Mouse (Mus musculus): Measurements from ENCODE around the gene Ulbp1.
A peak's percentile ranks its signal among the peaks of the same experiment; 100 is the strongest.
"Not testable (repeated sequence)": the region's sequence is repeated elsewhere in the genome, so short reads cannot be mapped to it uniquely, and the experiment has no call there.

Ulbp1 gene

DNA sequence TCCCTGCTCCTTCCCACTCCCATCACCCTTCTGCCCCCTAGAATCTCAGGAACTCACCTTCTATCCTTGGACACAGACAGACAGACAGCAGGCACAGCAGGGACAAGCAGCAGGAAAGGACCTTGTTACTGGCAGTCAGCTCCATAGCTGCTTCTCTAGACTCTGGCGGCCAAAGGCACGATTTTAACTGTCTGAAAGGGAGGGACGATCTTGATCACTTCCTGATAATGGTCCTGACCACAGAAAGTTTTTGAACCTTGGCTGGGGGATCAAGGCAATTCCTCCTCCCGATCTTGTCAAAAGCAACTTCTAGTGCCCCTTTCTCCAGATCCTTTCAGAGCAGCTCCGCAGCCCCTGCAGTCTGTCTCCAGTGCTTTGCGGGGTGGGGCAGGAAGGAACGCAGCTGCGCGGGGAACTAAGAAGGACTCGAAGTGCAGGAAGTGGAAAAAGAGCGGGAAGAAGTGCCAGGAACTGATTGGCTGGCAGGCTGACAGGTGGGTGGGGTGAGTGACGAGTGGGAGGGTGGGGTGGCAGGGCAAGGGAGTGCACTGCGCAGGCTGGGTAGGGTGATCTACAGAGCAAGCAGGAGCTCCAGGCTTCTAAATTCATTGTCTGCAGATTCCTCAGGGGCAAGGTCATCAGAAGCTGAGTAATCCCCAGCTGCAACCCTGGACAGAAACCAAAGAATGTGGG, at the start of gene Ulbp1:
Ulbp1 (minus strand) TSS at position 442 of the 693 bp plus-strand sequence.
- peak; percentile 74 for DNase-seq (ENCODE audit: low spot score)

DNA sequence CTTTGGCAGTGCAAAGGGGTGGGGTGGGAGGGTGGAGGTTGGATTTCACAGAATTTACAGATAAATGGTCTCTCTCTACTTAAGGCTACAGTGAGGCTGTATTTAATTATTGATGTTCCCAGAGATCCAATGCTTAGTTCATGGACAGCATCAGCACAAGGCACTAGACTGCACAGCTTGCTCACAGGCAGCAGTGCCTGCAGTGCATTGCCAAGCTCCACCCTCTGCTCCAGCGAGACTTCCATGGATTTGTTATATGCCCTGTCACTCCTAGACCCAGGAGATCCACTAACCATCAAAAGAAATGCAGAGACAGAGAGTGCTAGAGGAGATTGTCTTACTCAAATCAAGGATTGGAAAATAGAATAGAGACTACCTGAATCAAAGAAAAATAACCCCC, 24.7 kb upstream of the Ulbp1 start:
- not testable (repeated sequence) for DNase-seq (ENCODE audit: low spot score)

DNA sequence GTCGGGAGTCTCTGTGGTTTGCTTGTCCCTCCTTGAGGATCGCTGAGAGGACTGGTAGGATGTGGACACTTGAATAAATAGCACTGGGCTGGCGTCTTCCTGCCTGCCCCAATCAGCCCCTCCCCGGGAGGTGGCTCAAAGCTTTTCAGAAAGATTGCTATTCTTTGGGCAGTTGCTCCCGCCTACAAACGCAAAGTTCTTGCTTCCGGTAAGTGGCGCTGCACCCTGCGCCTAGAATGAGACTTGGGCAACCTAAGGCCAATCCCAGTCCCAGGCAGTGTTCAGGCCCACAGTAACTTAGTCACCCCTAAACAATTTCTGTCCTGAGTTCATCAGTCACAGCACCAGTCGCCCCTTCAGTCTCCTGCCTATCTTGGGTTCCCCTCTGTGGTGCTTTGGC, 18.9 kb upstream of the Ulbp1 start:
- not testable (repeated sequence) for DNase-seq (ENCODE audit: low spot score)

GRCm38 (mm10) chr10:7483650-7484049, 10.2 kb upstream of the Ulbp1 start:
- DNase-seq (ENCODE audit: low spot score), result no peak

GRCm38 (mm10) chr10:7474225-7474624, 787 bp upstream of the Ulbp1 start:
- DNase-seq (ENCODE audit: low spot score), result not testable (repeated sequence)

DNA sequence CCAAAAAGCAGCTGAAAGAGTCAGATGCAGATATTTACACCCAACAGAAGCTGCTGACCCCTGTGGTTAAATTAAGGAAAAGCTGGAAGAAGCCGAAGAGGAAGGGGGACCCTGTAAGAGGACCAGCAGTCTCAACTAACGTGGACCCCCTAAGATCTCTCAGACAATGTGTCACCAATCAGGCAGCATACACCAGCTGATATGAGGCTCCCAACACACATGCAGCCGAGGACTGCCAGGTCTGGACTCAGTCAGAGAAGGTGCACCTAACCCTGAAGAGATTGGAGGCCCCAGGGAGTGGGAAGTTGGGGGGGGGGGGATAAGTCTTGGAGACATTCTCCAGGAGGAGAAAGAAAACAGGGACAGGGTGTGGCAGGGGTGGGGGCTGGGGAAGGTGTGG, 1.8 kb downstream of the Ulbp1 start:
- no peak for DNase-seq (ENCODE audit: low spot score)

DNA sequence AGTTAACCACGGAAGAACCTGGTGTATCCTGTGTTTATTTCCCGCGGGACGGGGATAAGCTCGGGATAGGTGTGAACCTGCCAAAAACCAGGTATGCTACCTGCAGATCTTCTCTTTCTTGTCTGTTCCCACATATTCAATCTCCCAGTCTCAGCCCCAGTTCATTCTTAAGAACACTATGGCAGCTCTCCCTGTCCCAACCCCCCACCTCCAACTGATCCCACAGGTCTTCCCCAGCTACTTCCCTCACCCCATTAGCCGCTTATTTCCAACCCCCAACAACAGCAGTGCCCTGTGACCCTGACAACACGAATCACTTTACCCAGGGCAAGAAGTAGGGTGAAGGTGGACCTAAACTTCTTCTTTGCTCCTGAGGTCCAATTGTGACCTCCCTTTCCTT, 3.0 kb downstream of the Ulbp1 start:
- no peak for DNase-seq (ENCODE audit: low spot score)

GRCm38 (mm10) chr10:7469716-7470414, 3.6 kb downstream of the Ulbp1 start:
- peak; percentile 43 for DNase-seq (ENCODE audit: low spot score)

- no peak for DNase-seq (ENCODE audit: low spot score)
These were observed 11.4 kb downstream of the Ulbp1 start for GRCm38 (mm10) chr10:7462006-7462405.

DNA sequence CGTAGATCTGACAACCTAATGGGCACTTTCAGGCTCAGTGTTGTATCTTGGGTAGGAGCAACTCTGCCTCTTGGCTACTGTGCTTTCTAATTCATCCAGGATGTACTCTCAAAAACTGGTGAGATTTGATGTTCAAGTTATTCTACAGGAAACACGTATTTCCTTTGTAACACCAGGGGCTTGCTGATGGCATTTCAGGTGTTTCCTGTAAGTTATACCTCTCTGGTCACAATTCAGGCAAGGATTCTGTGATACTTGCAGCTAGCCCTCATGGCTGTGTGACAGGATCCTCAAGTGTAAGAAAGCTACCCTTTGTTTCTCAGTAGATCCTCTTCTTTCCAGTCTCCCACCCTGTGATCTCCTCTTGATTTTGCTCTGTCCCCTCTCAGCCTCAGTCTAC, 34.5 kb downstream of the Ulbp1 start:
- no peak for DNase-seq (ENCODE audit: low spot score)

- no peak for DNase-seq (ENCODE audit: low spot score)
These were observed 80.0 kb downstream of the Ulbp1 start for GRCm38 (mm10) chr10:7393143-7394035.

GRCm38 (mm10) chr10:7391935-7392930, 81.2 kb downstream of the Ulbp1 start:
- DNase-seq (ENCODE audit: low spot score), result peak; percentile 11

- DNase-seq (ENCODE audit: low spot score), result peak; percentile 16
These were observed 81.9 kb downstream of the Ulbp1 start for GRCm38 (mm10) chr10:7391561-7391934.

- peak; percentile 36 for DNase-seq (ENCODE audit: low spot score)
These were observed 82.3 kb downstream of the Ulbp1 start for GRCm38 (mm10) chr10:7391108-7391507.

All from ovary, postnatal 36 days (tissue).